Mouse (Mus musculus) ovary, postnatal 36 days (tissue): ENCODE data around the gene Tsfm.
A peak's percentile ranks its signal among the peaks of the same experiment; 100 is the strongest.

Source experiments
- DNase-seq: peaks from one replicate; pipeline ENCODE4 v3.0.0; 2022; ENCODE audit warnings: low spot score, mixed read lengths

The Tsfm gene

DNA sequence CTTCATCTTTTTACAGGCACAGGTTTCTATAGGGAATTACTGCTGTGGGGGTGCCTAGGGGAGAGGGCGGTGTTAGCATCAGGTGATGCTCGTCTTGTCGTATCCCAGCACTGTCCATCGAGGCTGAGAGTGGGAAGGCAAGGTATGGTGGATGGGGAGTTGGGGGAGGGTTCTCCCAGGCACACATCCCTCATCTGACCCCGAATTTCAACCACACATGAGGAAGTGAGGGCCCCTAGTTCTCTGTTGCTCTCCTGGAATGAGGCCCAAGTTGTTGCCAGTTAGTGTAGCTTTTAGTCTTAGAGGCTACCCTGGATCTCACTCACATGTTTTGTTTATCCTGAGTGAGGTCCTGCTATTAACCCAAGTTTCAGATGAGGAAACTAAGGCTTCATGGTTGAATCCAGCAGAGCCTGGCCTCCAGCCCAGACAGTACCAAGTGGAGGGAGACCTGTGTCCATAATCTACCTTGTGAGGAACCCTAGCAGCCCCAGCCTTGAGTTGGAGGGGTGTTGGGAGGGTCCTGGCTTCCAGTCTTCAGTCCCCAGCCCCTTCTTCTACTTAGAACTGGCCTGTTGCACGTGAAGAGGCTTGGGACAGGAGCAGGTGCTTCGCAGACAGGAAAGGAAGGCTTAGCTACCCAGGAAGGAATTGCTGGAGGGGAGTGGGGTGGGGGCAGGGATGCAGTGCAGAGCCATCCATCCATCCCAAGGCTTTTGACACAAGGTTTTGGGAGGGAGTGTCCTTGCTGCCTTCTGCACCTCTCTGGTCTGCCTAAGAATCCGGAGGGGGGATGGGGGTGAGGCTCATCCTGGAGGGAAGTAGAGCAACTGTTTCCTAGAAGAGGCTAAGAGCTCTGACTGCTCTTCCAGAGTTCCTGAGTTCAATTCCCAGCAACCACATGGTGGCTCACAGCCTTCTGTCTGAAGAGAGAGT lies 43.2 kb downstream of the Tsfm start:
- no peak for DNase-seq

GRCm38 (mm10) chr10:126986541-126986961 lies 44.1 kb downstream of the Tsfm start:
- DNase-seq, result peak; percentile 77

- no peak for DNase-seq
These were observed 45.1 kb downstream of the Tsfm start for GRCm38 (mm10) chr10:126985579-126985978.

GRCm38 (mm10) chr10:126985127-126985526 lies 45.5 kb downstream of the Tsfm start:
- DNase-seq, result no peak

- no peak for DNase-seq
These were observed 46.2 kb downstream of the Tsfm start for GRCm38 (mm10) chr10:126984189-126985004.

DNA sequence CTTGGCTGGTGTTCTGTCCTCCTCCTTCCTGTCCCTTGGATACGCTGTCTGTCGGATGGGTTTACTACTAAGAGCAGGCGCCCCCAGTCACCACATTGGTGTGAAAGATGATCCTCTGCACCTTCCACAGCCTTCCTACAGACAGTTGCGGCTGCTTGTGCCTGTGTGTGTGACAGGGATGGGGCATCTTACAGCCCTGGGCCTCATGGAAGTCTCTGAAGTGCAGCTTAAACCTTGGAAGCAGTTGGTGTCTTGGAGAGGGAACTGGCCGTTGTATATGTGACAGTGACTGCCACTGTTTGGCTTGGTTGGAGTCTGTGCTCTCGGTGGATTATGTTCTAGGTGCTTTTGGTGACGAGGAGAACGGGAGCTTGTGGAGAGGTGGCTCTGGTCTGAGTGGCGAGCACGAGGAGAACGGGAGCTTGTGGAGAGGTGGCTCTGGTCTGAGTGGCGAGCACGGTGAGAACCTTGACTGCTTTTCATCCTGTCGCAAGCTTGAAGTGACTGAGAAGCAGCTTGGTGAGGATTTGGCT lies 47.4 kb downstream of the Tsfm start:
- DNase-seq, result no peak

DNA sequence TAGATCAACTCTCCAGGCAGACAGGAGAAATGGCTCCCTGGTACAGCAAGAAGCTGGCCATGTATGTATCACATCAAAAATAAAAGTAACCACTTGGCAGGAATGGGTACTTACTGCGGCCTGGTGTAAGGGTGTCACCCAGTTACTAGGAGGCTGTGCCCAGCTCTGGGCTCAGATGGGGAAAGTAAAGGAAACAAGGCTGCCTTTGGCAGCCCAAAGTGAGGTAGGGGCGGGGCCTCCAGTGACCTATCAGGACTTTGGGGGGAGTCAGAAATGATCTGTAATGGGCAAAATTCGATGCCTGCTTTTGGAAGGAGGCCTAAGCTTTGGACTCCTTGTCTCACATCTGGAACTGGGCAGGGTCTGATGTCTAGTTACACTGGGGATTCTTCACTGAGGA lies 48.9 kb downstream of the Tsfm start:
- no peak for DNase-seq

GRCm38 (mm10) chr10:126980933-126981530 lies 49.6 kb downstream of the Tsfm start:
- DNase-seq, result no peak

GRCm38 (mm10) chr10:126980221-126980932 lies 50.3 kb downstream of the Tsfm start:
- DNase-seq, result peak; percentile 37

DNA sequence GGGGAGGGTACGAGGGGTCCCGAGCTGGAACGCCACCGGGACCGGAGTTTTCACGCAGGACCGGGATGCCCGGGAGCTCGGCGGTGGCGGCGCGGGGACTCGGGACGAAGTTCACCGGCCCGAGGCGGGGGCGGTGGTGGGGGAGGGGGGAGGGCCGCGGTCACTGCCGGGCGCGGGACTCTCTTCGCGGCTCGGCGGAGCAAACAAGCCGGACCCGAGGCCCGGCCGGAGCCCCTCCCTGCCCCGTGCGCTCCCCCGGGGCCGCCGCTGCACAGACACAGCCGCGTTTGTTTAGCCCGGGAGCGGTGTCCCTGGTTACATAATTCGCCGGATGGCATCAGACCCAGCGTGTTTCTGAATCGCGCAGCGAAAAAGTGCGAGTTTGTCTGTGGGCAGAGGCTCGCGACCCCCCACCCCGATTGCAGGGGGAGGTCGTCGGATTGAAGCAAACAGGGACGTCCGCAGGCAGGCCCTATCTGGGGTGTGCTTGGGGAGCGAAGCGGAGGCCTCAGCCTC lies 50.9 kb downstream of the Tsfm start:
- peak; percentile 55 for DNase-seq

DNA sequence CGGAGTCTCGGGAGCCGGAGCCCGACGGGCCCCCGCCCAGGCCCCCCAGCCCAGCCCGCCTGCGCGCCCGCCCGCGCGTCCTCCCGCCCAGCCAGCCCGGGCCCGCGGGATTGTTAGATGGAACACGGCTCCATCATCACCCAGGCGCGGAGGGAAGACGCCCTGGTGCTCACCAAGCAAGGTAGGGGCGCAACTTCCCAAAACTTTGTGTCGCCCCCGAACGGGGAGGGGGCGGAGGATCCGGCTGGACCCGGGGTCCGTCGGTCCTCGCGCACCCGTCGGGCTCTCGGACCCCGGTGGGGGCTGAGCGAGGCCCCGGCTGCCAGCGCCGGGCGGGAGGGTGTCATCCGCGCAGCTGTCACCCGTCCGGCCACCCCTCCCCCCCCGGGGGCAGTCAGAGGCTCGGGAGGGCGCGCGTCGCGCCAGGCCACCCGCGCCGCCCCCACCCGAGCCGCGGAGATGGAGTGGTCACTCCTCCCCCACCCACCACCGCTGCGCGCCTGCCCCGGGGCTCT lies 51.5 kb downstream of the Tsfm start:
- peak; percentile 72 for DNase-seq

GRCm38 (mm10) chr10:126978277-126978994 lies 52.2 kb downstream of the Tsfm start, which contains the start of gene Ctdsp2:
TSS of gene Ctdsp2 (plus strand) at chr10:126978717.
- peak; percentile 100 for DNase-seq

DNA sequence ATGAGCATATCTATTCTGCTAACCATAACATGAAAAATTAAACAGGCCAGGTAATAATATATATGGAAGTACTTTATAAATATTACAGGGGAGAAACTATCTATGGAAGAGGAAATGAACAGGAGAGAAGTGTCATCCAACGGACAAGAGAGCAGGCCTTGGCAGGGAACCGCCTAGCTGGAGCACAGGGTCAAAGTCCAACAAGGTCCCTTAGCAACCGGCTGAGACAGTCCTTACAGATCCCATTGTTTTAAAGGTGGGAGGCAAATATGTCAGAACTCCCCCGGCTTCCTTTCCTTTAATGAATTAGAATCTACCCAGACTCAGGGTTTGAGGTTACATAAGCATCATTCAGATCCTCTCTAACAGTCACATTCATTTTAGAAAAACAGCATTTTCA lies 53.6 kb downstream of the Tsfm start:
- no peak for DNase-seq

DNA sequence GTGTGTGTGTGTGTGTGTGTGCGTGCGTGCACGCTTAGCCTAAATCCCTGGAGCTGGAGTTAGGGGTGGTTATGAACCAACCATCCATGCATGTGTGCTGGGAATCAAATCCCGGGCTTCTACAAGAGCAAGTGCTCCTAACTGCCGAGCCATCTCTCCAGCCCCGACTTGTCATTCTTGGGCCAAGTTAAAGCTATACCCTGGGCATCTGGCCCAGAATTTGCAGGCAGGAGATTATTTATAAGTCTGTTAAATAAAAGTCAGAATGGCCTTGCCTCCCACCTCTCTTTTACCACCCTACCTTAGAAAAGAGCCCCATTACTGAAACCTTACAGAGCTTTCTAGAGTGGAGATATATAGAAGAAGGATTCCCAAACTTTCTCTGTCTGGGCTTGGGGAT lies 54.9 kb downstream of the Tsfm start:
- DNase-seq, result no peak

DNA sequence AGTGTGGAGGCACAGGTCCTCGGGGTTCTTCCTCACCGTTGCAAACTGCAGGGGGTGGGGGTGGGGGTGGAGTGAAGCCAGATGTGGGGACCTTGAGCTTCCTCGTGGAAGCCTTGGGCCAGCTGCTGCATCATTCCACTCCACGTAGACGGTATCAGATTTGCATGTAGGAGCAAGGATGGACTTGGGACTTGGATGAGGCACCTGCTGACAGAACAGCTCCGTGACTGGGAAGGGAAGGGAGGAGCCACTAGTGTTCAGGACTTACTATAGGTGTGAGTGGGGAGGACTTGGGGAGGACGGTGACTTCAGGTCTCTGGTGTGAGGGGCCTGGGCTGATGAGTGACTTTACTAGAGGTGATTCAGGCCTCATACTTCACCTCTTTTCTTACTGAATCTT lies 57.7 kb downstream of the Tsfm start:
- no peak for DNase-seq

DNA sequence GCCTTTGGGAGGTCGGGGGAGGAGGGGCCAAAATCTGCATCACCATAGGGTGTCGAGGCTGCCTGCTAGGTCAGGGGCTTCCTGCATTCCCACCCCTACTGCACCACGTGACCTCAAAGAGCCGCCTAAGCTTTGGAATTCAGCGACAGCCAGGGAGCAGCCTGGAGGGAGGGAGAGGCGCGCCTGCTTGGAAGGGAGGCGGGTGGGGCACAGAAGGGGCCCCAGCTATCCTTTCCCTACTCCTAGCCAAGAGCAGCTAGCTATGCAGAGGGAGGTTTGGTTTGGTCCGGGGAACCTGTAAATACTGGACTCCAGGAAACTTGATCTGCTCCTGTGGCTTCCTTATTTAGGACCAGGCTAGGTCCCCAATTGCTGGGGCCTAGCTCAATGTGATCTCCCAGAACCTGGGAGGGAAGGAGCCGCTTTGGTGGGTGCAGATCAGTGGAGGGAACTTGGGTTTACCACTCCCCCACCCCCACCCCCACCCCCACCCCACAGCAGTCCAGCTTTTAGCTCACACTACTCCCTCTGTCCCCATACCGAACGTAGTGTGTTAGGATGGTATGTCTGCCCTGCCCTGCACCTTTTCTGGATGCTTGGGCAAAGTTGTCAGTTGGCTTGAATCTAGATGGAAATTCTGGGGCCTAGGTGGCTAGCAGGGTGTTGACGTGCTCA lies 58.5 kb downstream of the Tsfm start:
- peak; percentile 57 for DNase-seq

DNA sequence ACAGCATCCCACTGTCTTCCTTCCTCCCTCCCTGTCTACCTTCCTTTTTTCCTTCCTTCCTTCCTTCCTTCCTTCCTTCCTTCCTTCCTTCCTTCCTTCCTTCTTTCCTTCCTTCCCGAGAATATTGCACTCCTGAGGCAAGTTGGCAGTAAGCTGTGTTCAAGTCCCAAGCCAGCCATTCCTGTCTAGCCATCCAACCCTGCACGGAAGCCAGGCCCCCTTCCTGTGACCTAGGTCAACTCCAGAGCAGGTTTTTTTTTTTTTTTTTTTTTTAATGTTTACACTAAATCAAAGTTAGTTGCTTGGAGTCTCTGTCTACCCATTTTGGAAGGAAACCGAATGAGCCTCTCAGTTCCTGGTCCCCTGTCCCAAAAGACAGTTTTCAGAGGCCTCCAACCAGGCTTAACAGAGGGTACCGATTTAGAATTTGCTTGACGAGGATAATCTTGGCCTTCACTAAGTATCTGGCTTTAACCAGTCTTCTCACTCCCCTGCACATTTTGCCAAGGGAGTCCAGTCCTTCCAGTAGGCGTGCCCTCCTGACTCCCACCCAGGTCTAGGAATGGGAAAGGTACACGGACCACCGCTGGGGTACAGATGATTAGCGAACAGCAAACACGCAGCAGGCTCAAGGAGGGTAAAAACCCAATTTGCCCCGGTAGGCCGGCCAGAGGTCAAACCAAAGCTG lies 59.1 kb downstream of the Tsfm start:
- DNase-seq, result no peak

- no peak for DNase-seq
These were observed 66.8 kb downstream of the Tsfm start for GRCm38 (mm10) chr10:126963821-126964220.

DNA sequence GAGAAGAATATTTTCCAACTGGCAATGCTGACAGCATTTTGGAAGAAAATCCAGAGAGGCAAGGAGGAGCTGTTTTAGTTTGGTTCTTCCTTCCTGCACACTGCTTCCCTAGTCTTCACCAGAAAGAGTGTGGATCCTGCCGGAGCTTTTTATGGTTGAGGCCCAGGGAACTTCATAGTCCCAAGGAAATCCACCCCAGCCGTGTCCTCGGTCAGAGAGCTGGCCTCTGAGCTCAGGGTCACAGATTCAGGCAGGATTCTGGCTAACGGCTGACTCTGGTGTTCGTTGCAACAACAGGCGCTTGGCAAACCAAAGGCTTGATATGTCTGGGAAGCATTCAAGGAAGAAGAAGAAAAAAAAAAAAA lies 67.7 kb downstream of the Tsfm start:
- peak; percentile 40 for DNase-seq
